Mouse (Mus musculus) brain, embryonic 14.5 days (tissue): ENCODE results near the gene Olfr1122.

Source experiments
- CTCF ChIP-seq: fragments of 200-500 bp; IDR thresholded peaks from 2 replicates; pipeline ENCODE4 v1.5.1; 2012; ENCODE audit warnings: inconsistent platforms, mild to moderate bottlenecking, moderate library complexity, borderline replicate concordance; ENCODE audit not compliant: insufficient read depth, insufficient read length; ENCODE audit errors: extremely low read depth
- POLR2A ChIP-seq: fragments of 200-500 bp; IDR thresholded peaks from 2 replicates; pipeline ENCODE4 v1.6.1; 2012; ENCODE audit warnings: mild to moderate bottlenecking, inconsistent platforms, borderline replicate concordance; ENCODE audit not compliant: poor library complexity, insufficient read depth, insufficient read length, severe bottlenecking; ENCODE audit errors: extremely low read depth

- TF ChIP-seq POLR2A (no peak), CTCF (no peak)
Observed at GRCm38 (mm10) chr2:87354515-87354914, 31.1 kb upstream of the Olfr1122 start, which contains the start of gene Olfr1120.
